Mouse (Mus musculus): ENCODE measurements around the gene Afdn. TPM values are rescaled to one million over a fixed set of nuclear protein-coding genes. Genes with fewer than 3 reads are reported as not detected.
A peak's percentile ranks its signal among the peaks of the same experiment; 100 is the strongest.

The Afdn gene
- polyA plus RNA-seq, 1 experiment from 2014 or later, result 190 TPM

DNA sequence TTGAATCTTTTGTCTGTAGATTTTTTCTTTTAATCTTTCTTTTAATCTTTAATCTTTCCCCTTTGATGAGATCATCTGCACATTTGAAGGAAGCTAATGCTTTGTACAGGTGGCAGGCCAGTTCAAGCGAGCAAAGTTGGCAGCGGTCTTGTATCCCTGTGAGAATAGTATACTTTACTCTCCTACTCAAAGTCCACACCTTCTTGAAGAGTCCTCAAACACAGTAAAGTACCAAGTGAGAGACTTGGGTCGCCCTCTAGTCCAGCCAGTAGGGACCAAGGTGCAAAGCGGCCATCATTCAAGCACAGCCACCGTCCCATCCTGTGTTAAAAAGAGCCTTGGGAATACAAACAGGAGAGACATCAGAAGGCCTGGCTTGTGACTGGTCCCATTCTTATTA lies 25.3 kb upstream of the Afdn start:
- H3K9ac ChIP-seq (replicated peaks; ENCODE audit: low read length), result no peak overlapping the region
- no peak overlapping the region for H3K4me3 ChIP-seq (replicated peaks; ENCODE audit: low read depth, low read length)
- H3K4me2 ChIP-seq (ENCODE audit: low read length), result no peak overlapping the region
- DNase-seq, result no peak
- no peaks in the 10 kb centered on the region for H3K27me3 ChIP-seq (ENCODE audit: control insufficient read depth, insufficient read depth, low read length)
- no peak for ATAC-seq (ENCODE audit: low FRiP score, low TSS enrichment)
- no peaks in the 10 kb centered on the region for H3K36me3 ChIP-seq (ENCODE audit: control insufficient read depth, insufficient read depth, low read length)
- H3K9me3 ChIP-seq (ENCODE audit: control insufficient read depth, low read length), result no peaks in the 10 kb centered on the region
- H3K27ac ChIP-seq (replicated peaks; ENCODE audit: low read depth, low read length), result no peak overlapping the region
- H3K4me1 ChIP-seq (ENCODE audit: control insufficient read depth, insufficient read depth, low read length), result 0 out of 2 replicates have a peak, but pooled peaks cover 6% of the 10 kb centered on the region
- WGBS, result 84% methylated on average over 5 of the region's 5 CpGs

DNA sequence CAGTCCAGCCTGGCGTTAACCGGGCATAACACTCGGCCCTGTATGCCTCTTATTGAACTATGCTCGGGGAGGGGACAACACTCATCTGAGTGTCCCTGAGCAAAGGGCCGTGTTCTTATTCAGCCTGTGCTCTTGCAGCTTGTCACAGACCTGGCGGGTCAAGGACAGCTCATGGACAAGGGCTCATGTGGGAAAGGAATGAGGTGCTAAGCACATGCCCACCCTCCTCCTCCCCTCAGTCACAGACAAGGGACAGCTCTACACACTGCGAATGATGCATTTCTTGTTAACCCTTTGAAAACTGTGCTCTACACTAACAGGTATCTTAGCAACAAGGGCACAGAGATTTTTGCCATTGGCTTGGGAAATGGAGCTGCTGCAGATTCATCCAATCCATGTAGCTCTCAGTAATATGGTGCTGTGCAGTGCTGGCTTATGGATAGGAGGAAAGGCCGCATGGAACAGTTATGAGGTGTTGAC lies 24.5 kb upstream of the Afdn start:
- DNase-seq (peak; percentile 20), ATAC-seq (ENCODE audit: low FRiP score, low TSS enrichment) (peak; percentile 48; the same call in 1 of the 2 replicates)
- Histone ChIP-seq H3K36me3 (ENCODE audit: control insufficient read depth, insufficient read depth, low read length) (no peaks in the 10 kb centered on the region), H3K27me3 (ENCODE audit: control insufficient read depth, insufficient read depth, low read length) (no peaks in the 10 kb centered on the region), H3K4me2 (ENCODE audit: low read length) (no peak overlapping the region), H3K4me1 (ENCODE audit: control insufficient read depth, insufficient read depth, low read length) (0 out of 2 replicates have a peak, but pooled peaks cover 6% of the 10 kb centered on the region), H3K4me3 (replicated peaks; ENCODE audit: low read depth, low read length) (no peak overlapping the region), H3K27ac (replicated peaks; ENCODE audit: low read depth, low read length) (no peak overlapping the region), H3K9ac (replicated peaks; ENCODE audit: low read length) (no peak overlapping the region), H3K9me3 (ENCODE audit: control insufficient read depth, low read length) (no peaks in the 10 kb centered on the region)
- WGBS, result 75% methylated on average over 8 of the region's 8 CpGs

DNA sequence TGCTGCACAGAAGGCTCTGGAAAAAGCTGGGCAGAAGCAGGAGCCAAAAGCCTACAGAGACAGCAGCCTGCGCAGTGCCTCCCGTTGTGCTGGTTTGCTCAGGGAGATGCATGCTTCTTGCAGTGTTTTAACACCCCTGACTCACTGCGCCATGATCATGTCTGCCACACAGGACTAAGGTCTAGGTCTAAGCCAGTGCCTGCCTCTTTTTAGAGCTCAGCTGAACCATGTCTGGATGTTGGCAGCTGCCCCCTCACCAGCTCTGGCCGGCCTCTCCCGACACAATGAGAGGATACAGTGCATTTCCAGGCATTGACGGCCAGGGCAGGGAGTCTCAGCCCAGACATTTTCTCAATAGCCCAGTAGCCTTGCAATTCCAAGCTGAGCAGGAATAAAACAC lies 23.0 kb upstream of the Afdn start:
- Histone ChIP-seq H3K9me3 (ENCODE audit: control insufficient read depth, low read length) (no peaks in the 10 kb centered on the region), H3K4me2 (ENCODE audit: low read length) (no peak overlapping the region), H3K27me3 (ENCODE audit: control insufficient read depth, insufficient read depth, low read length) (no peaks in the 10 kb centered on the region), H3K36me3 (ENCODE audit: control insufficient read depth, insufficient read depth, low read length) (no peaks in the 10 kb centered on the region), H3K4me3 (replicated peaks; ENCODE audit: low read depth, low read length) (no peak overlapping the region), H3K27ac (replicated peaks; ENCODE audit: low read depth, low read length) (peak overlapping the region; percentile 37; the same call in 1 of the 2 replicates), H3K9ac (replicated peaks; ENCODE audit: low read length) (no peak overlapping the region), H3K4me1 (ENCODE audit: control insufficient read depth, insufficient read depth, low read length) (0 out of 2 replicates have a peak, but pooled peaks cover 6% of the 10 kb centered on the region)
- ATAC-seq (ENCODE audit: low FRiP score, low TSS enrichment) (0 out of 2 replicates have a peak, but pooled peaks have one; percentile 4), DNase-seq (peak; percentile 13)
- WGBS, result 62% methylated on average over 6 of the region's 6 CpGs

DNA sequence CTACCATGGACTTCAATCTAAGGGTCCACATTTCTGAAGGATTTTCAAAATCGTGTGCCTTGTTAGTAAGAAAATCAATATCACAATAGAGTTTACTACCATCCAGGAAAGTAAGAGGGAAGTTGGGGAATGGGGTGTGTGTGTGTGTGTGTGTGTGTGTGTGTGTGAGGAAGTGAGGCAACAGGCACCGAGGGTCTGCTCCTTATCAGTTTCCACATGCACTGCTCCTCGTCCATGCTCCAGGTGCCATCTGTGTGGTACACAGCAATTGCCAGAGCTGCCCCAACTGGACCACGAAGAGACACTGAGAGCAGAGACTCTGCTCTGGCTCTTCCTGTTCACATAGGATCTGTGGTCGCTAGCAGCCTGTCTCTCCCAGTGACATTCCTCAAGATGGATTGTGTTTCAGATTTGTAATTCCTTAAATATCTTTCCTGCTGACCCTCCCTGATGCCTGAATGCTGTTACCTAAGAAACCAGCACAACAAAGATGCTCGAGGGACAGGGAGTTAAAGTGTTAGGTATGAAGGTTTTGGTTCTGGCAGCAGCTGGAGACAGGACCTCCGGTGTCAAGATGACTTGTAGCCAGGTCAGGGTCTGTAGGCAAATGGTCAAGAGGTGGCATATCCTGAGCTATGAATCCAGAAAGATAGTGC lies 22.1 kb upstream of the Afdn start:
- 0 out of 2 replicates have a peak, but pooled peaks cover 6% of the 10 kb centered on the region for H3K4me1 ChIP-seq (ENCODE audit: control insufficient read depth, insufficient read depth, low read length)
- no peaks in the 10 kb centered on the region for H3K27me3 ChIP-seq (ENCODE audit: control insufficient read depth, insufficient read depth, low read length)
- no peak for DNase-seq
- H3K9ac ChIP-seq (replicated peaks; ENCODE audit: low read length), result no peak overlapping the region
- 76% methylated on average over 7 of the region's 7 CpGs for WGBS
- ATAC-seq (ENCODE audit: low FRiP score, low TSS enrichment), result no peak
- H3K4me3 ChIP-seq (replicated peaks; ENCODE audit: low read depth, low read length), result no peak overlapping the region
- no peaks in the 10 kb centered on the region for H3K9me3 ChIP-seq (ENCODE audit: control insufficient read depth, low read length)
- no peak overlapping the region for H3K27ac ChIP-seq (replicated peaks; ENCODE audit: low read depth, low read length)
- no peak overlapping the region for H3K4me2 ChIP-seq (ENCODE audit: low read length)
- H3K36me3 ChIP-seq (ENCODE audit: control insufficient read depth, insufficient read depth, low read length), result no peaks in the 10 kb centered on the region

DNA sequence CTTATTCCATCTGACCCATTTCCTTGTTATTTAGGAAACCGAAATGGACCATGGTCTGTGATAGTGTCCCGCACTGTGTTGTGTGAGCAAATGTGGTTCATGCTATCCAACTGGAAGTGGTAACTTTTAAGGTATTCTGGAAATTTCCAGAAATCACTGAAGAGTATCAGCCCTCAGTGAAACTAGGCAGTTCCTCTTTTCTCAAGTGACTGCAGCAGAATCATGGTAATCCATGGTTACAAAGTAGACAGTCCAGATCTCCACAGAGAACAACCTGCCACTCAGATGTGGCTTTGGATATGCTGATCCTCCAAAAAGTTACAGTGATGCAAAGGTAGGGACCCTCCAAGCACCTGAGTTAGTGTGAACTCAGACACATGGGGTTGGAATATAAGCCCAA lies 21.4 kb upstream of the Afdn start:
- no peak for ATAC-seq (ENCODE audit: low FRiP score, low TSS enrichment)
- no peak overlapping the region for H3K9ac ChIP-seq (replicated peaks; ENCODE audit: low read length)
- H3K27me3 ChIP-seq (ENCODE audit: control insufficient read depth, insufficient read depth, low read length), result no peaks in the 10 kb centered on the region
- 0 out of 2 replicates have a peak, but pooled peaks cover 6% of the 10 kb centered on the region for H3K4me1 ChIP-seq (ENCODE audit: control insufficient read depth, insufficient read depth, low read length)
- H3K36me3 ChIP-seq (ENCODE audit: control insufficient read depth, insufficient read depth, low read length), result no peaks in the 10 kb centered on the region
- no peak for DNase-seq
- H3K4me3 ChIP-seq (replicated peaks; ENCODE audit: low read depth, low read length), result no peak overlapping the region
- WGBS, result 98% methylated on average over 2 of the region's 2 CpGs
- H3K27ac ChIP-seq (replicated peaks; ENCODE audit: low read depth, low read length), result no peak overlapping the region
- no peak overlapping the region for H3K4me2 ChIP-seq (ENCODE audit: low read length)
- no peaks in the 10 kb centered on the region for H3K9me3 ChIP-seq (ENCODE audit: control insufficient read depth, low read length)

DNA sequence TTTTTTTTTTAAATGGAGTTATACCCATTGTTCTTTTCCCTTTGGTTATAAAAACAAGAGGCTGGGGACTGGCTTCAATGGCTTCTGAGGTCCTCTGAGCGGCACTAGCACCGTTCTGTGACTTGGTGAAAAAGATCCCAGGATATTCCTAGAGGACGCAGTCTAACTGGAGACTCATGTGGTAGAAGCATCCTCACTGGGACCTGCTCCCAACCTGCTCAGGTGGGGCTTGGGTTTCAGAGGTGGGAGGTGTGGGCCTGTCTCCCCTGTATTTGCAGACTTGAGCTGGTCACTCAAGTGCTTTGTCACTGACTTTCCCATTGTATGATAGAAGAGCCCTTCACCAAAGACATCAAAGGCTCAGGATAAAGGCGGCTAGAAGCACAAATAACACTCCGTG lies 20.4 kb upstream of the Afdn start:
- no peak overlapping the region for H3K4me3 ChIP-seq (replicated peaks; ENCODE audit: low read depth, low read length)
- H3K9ac ChIP-seq (replicated peaks; ENCODE audit: low read length), result no peak overlapping the region
- no peak overlapping the region for H3K27ac ChIP-seq (replicated peaks; ENCODE audit: low read depth, low read length)
- no peak overlapping the region for H3K4me2 ChIP-seq (ENCODE audit: low read length)
- H3K36me3 ChIP-seq (ENCODE audit: control insufficient read depth, insufficient read depth, low read length), result no peaks in the 10 kb centered on the region
- ATAC-seq (ENCODE audit: low FRiP score, low TSS enrichment) (no peak), DNase-seq (no peak)
- H3K9me3 ChIP-seq (ENCODE audit: control insufficient read depth, low read length), result no peaks in the 10 kb centered on the region
- 76% methylated on average over 5 of the region's 5 CpGs for WGBS
- H3K4me1 ChIP-seq (ENCODE audit: control insufficient read depth, insufficient read depth, low read length), result 0 out of 2 replicates have a peak, but pooled peaks cover 6% of the 10 kb centered on the region
- no peaks in the 10 kb centered on the region for H3K27me3 ChIP-seq (ENCODE audit: control insufficient read depth, insufficient read depth, low read length)

DNA sequence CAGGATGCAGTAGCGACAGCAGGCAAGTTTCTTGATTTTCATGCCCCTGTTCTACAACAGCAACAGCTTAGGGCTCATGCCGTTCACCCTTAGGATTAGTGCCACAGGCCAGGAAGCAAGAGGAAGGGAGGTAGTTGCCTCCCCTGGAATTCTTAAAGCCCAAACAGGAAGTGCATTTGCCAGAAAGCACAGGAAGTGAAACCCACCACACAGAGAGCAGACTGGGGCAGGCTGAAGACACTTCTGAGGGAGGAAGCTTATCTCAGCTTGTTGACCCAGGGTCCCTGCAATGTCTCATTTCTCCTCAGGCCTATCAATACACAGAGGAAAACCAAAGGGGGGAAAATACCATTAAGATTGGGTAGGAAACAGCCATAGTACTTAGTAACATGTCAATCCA lies 19.5 kb upstream of the Afdn start:
- Histone ChIP-seq H3K4me3 (replicated peaks; ENCODE audit: low read depth, low read length) (no peak overlapping the region), H3K36me3 (ENCODE audit: control insufficient read depth, insufficient read depth, low read length) (no peaks in the 10 kb centered on the region), H3K4me1 (ENCODE audit: control insufficient read depth, insufficient read depth, low read length) (0 out of 2 replicates have a peak, but pooled peaks cover 13% of the 10 kb centered on the region), H3K9me3 (ENCODE audit: control insufficient read depth, low read length) (no peaks in the 10 kb centered on the region), H3K27ac (replicated peaks; ENCODE audit: low read depth, low read length) (peak overlapping the region; percentile 13; the same call in 1 of the 2 replicates), H3K4me2 (ENCODE audit: low read length) (no peak overlapping the region), H3K9ac (replicated peaks; ENCODE audit: low read length) (no peak overlapping the region), H3K27me3 (ENCODE audit: control insufficient read depth, insufficient read depth, low read length) (no peaks in the 10 kb centered on the region)
- ATAC-seq (ENCODE audit: low FRiP score, low TSS enrichment) (no peak), DNase-seq (no peak)
- WGBS, result 51% methylated on average over 2 of the region's 2 CpGs

DNA sequence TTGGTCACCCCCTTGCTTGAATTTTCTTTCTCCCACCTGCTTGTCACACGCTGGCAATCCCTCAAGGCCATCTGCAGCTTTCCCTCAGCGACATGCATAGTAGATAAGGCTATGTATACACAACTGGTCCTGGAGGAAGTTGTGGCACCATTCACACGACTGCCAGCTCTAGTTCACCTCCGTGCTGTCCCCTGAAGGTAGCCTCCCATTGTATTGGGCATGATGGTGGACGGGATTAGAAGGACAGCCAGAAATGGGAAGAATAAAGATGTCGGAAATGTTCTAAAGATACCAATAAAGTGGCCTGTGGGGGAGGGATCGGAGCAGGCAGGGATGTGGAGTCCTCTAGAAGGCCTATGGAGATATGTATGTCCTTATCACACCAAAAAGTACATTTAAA lies 18.7 kb upstream of the Afdn start:
- DNase-seq (no peak), ATAC-seq (ENCODE audit: low FRiP score, low TSS enrichment) (no peak)
- H3K4me3 ChIP-seq (replicated peaks; ENCODE audit: low read depth, low read length), result no peak overlapping the region
- 0 out of 2 replicates have a peak, but pooled peaks cover 13% of the 10 kb centered on the region for H3K4me1 ChIP-seq (ENCODE audit: control insufficient read depth, insufficient read depth, low read length)
- H3K4me2 ChIP-seq (ENCODE audit: low read length), result no peak overlapping the region
- H3K9ac ChIP-seq (replicated peaks; ENCODE audit: low read length), result no peak overlapping the region
- WGBS, result 87% methylated on average over 7 of the region's 7 CpGs
- H3K36me3 ChIP-seq (ENCODE audit: control insufficient read depth, insufficient read depth, low read length), result no peaks in the 10 kb centered on the region
- H3K27me3 ChIP-seq (ENCODE audit: control insufficient read depth, insufficient read depth, low read length), result no peaks in the 10 kb centered on the region
- no peaks in the 10 kb centered on the region for H3K9me3 ChIP-seq (ENCODE audit: control insufficient read depth, low read length)
- no peak overlapping the region for H3K27ac ChIP-seq (replicated peaks; ENCODE audit: low read depth, low read length)

DNA sequence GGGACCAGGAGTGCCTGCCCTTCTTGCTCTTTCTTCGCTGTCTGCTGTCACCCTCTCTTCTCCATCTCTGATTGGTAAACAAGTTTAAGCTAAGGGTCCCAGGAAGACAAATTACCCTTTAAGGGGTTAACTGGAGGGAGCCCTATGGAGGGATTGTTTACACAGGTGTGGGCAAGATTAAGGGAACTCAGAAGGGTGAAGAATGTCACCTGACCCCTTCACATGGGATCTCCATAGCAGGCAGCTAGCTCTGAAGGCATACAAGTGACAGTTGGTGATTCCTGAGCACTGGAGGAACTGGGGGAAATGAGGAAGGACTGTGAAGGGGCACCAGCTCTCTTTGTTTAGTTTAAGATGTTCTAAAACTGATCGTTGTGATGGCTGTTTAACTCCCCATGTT lies 18.0 kb upstream of the Afdn start:
- ATAC-seq (ENCODE audit: low FRiP score, low TSS enrichment) (no peak), DNase-seq (no peak)
- H3K4me3 ChIP-seq (replicated peaks; ENCODE audit: low read depth, low read length), result no peak overlapping the region

More for the DNA sequence above, 18.0 kb upstream of the Afdn start:
- no peaks in the 10 kb centered on the region for H3K36me3 ChIP-seq (ENCODE audit: control insufficient read depth, insufficient read depth, low read length)
- no peak overlapping the region for H3K27ac ChIP-seq (replicated peaks; ENCODE audit: low read depth, low read length)
- no peak overlapping the region for H3K9ac ChIP-seq (replicated peaks; ENCODE audit: low read length)
- 46% methylated on average over 2 of the region's 2 CpGs for whole genome bisulfite sequencing
- H3K9me3 ChIP-seq (ENCODE audit: control insufficient read depth, low read length), result no peaks in the 10 kb centered on the region
- H3K27me3 ChIP-seq (ENCODE audit: control insufficient read depth, insufficient read depth, low read length), result no peaks in the 10 kb centered on the region
- H3K4me1 ChIP-seq (ENCODE audit: control insufficient read depth, insufficient read depth, low read length), result 0 out of 2 replicates have a peak, but pooled peaks cover 12% of the 10 kb centered on the region
- H3K4me2 ChIP-seq (ENCODE audit: low read length), result no peak overlapping the region

Data from midbrain, embryonic 14.5 days (tissue).